Mouse (Mus musculus) cerebellum, adult 9-10 months (tissue): ENCODE data around the gene Zxdc.

Experiments
- DNase-seq: peaks from one replicate; pipeline ENCODE4 v3.0.0; 2022

Zxdc gene

GRCm38 (mm10) chr6:90368976-90369724 lies at the start of gene Zxdc:
Zxdc (plus strand) TSS chr6:90369492.
- DNase-seq: peak; percentile 99

GRCm38 (mm10) chr6:90320429-90320828 lies 48.9 kb upstream of the Zxdc start:
- no peak for DNase-seq

GRCm38 (mm10) chr6:90321811-90322210 lies 47.5 kb upstream of the Zxdc start:
- no peak for DNase-seq

GRCm38 (mm10) chr6:90324026-90324425 lies 45.3 kb upstream of the Zxdc start:
- no peak for DNase-seq

- no peak for DNase-seq
These were observed 44.8 kb upstream of the Zxdc start for GRCm38 (mm10) chr6:90324463-90324862.

- no peak for DNase-seq
These were observed 44.3 kb upstream of the Zxdc start, which contains the start of gene Chst13 for GRCm38 (mm10) chr6:90324991-90325390. Chst13 (minus strand) TSS chr6:90325185.

- no peak for DNase-seq
These were observed 41.6 kb upstream of the Zxdc start for GRCm38 (mm10) chr6:90327670-90328069.

GRCm38 (mm10) chr6:90329953-90330352 lies 39.3 kb upstream of the Zxdc start:
- peak; percentile 83 for DNase-seq

- DNase-seq: no peak
These were observed 36.5 kb upstream of the Zxdc start, which contains the start of gene Uroc1 for GRCm38 (mm10) chr6:90332561-90333425. Uroc1 (plus strand) TSS chr6:90333284.

- DNase-seq: no peak
These were observed 35.0 kb upstream of the Zxdc start for GRCm38 (mm10) chr6:90334244-90334643.

GRCm38 (mm10) chr6:90342343-90342742 lies 26.9 kb upstream of the Zxdc start:
- DNase-seq: peak; percentile 75

- no peak for DNase-seq
These were observed 22.1 kb upstream of the Zxdc start for GRCm38 (mm10) chr6:90347183-90347582.

- DNase-seq: no peak
These were observed 20.8 kb upstream of the Zxdc start for GRCm38 (mm10) chr6:90348500-90348899.

- no peak for DNase-seq
These were observed 19.3 kb upstream of the Zxdc start for GRCm38 (mm10) chr6:90350011-90350410.

- DNase-seq: no peak
These were observed 11.2 kb upstream of the Zxdc start for GRCm38 (mm10) chr6:90358142-90358541.

GRCm38 (mm10) chr6:90359445-90359844 lies 9.8 kb upstream of the Zxdc start:
- no peak for DNase-seq

GRCm38 (mm10) chr6:90360024-90360781 lies 9.1 kb upstream of the Zxdc start:
- DNase-seq: no peak

GRCm38 (mm10) chr6:90360922-90361614 lies 8.2 kb upstream of the Zxdc start:
- no peak for DNase-seq

- DNase-seq: no peak
These were observed 6.0 kb upstream of the Zxdc start for GRCm38 (mm10) chr6:90363301-90363700.

- DNase-seq: peak; percentile 49
These were observed 647 bp downstream of the Zxdc start for GRCm38 (mm10) chr6:90369725-90370553.

GRCm38 (mm10) chr6:90374647-90375046 lies 5.4 kb downstream of the Zxdc start:
- DNase-seq: no peak

- DNase-seq: no peak
These were observed 8.4 kb downstream of the Zxdc start for GRCm38 (mm10) chr6:90377708-90378107.
